Mouse (Mus musculus): Measurements from ENCODE around the gene Morn3.

The Morn3 gene

GRCm38 (mm10) chr5:123059757-123060520 lies 13.1 kb upstream of the Morn3 start:
- peak; percentile 54 to 64 for DNase-seq

- DNase-seq = no peak
Observed at GRCm38 (mm10) chr5:123058251-123059102, 11.7 kb upstream of the Morn3 start.

GRCm38 (mm10) chr5:123057366-123058250 lies 10.8 kb upstream of the Morn3 start:
- DNase-seq = peak; percentile 99

GRCm38 (mm10) chr5:123051736-123052135 lies 4.9 kb upstream of the Morn3 start:
- no peak for DNase-seq

- peak in 1 of 2 experiments; percentile 41 for DNase-seq
Observed at GRCm38 (mm10) chr5:123050918-123051317, 4.1 kb upstream of the Morn3 start.

GRCm38 (mm10) chr5:123049271-123049670 lies 2.5 kb upstream of the Morn3 start:
- DNase-seq = no peak

GRCm38 (mm10) chr5:123045561-123046295 lies 1.1 kb downstream of the Morn3 start:
- peak; percentile 55 to 71 for DNase-seq

- DNase-seq = peak in 1 of 2 experiments; percentile 59
Observed at GRCm38 (mm10) chr5:123043856-123044255, 3.0 kb downstream of the Morn3 start.

- no peak for DNase-seq
Observed at GRCm38 (mm10) chr5:123040796-123041195, 6.0 kb downstream of the Morn3 start.

- DNase-seq = peak in 1 of 2 experiments; percentile 47
Observed at GRCm38 (mm10) chr5:123039120-123039752, 7.6 kb downstream of the Morn3 start.

- no peak for DNase-seq
Observed at GRCm38 (mm10) chr5:123038115-123038514, 8.7 kb downstream of the Morn3 start.

- DNase-seq = peak; percentile 60 to 67
Observed at GRCm38 (mm10) chr5:123035564-123035963, 11.3 kb downstream of the Morn3 start.

GRCm38 (mm10) chr5:123035089-123035488 lies 11.7 kb downstream of the Morn3 start:
- DNase-seq = no peak

GRCm38 (mm10) chr5:123033646-123034160 lies 13.1 kb downstream of the Morn3 start:
- DNase-seq = no peak

GRCm38 (mm10) chr5:123031312-123031711 lies 15.5 kb downstream of the Morn3 start:
- DNase-seq = no peak

- DNase-seq = no peak
Observed at GRCm38 (mm10) chr5:123029729-123030128, 17.1 kb downstream of the Morn3 start.

- DNase-seq = peak; percentile 50 to 54
Observed at GRCm38 (mm10) chr5:123027436-123027835, 19.4 kb downstream of the Morn3 start.

- DNase-seq = peak in 1 of 2 experiments; percentile 40
Observed at GRCm38 (mm10) chr5:123026414-123026813, 20.4 kb downstream of the Morn3 start.

GRCm38 (mm10) chr5:123024965-123025573 lies 21.7 kb downstream of the Morn3 start:
- DNase-seq = no peak

- DNase-seq = no peak
Observed at GRCm38 (mm10) chr5:123024312-123024711, 22.5 kb downstream of the Morn3 start.

GRCm38 (mm10) chr5:123023049-123023448 lies 23.8 kb downstream of the Morn3 start:
- DNase-seq = no peak
